Mouse (Mus musculus) erythroblast, embryonic 14.5 days (primary cell): Measurements from ENCODE around the gene Haus3.

Experiments used
- GATA1 ChIP-seq: IDR thresholded peaks from 2 replicates; pipeline ENCODE4 v1.6.1; 2012; ENCODE audit warnings: low read length, inconsistent platforms, mixed read lengths
- TAL1 ChIP-seq: IDR thresholded peaks from 3 replicates; pipeline ENCODE4 v1.6.1; 2012; ENCODE audit warnings: low read length, inconsistent platforms, mixed read lengths

DNA sequence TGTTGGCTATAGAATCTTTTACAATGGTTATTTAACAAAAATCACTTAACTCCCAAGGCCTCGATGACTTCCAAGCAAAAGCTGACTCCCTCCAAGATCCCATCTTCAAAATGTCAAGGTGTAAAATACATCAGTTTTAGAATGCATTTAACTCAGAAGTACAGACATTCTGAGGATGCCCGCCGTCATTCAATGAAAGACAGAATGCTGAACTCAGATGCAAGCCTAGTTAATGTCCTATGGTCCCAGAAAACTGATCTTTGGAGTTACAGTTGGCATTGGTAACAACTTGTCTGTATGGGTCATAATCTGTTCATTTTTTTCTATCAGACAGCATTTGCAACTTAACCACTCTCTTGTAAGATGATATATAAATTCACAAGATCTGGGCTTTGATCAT, 627 bp upstream of the Haus3 start:
- TF ChIP-seq GATA1 (no peak), TAL1 (no peak)
